ENCODE assay signal across 21 mouse cellular contexts in genomic region chr9:115893131-115893530, GRCm38 (mm10). TPM values are rescaled to one million over a fixed set of nuclear protein-coding genes. Genes with fewer than 3 reads are reported as not detected.
"Had no signal": no experiment of that assay in that cellular context is flagged by ENCODE, and none has a peak within 500 bp of the region (broad histone marks: within the 10 kb centered on the region; RNA-seq: fewer than 3 reads in every experiment).

No protein-coding gene starts in this region.

- H3K9ac ChIP-seq: limb, embryonic 13.5 days; liver, embryonic 12.5 days; liver, embryonic 15.5 days; lung, embryonic 15.5 days; stomach, embryonic 15.5 days had no signal

- H3K4me2 ChIP-seq: limb, embryonic 13.5 days; liver, embryonic 12.5 days; liver, embryonic 15.5 days; lung, embryonic 15.5 days; midbrain, embryonic 11.5 days; stomach, embryonic 15.5 days had no signal

- H3K4me1 ChIP-seq: limb, embryonic 10.5 days; limb, embryonic 13.5 days; liver, embryonic 12.5 days; liver, embryonic 15.5 days; lung, embryonic 15.5 days; megakaryocyte, embryonic 14.5 days; stomach, embryonic 15.5 days had no signal

- H3K9me3 ChIP-seq: limb, embryonic 10.5 days; liver, embryonic 12.5 days; liver, embryonic 15.5 days; lung, embryonic 15.5 days; stomach, embryonic 15.5 days had no signal

- H3K36me3 ChIP-seq: limb, embryonic 10.5 days; limb, embryonic 13.5 days; liver, embryonic 12.5 days; liver, embryonic 15.5 days; lung, embryonic 15.5 days; stomach, embryonic 15.5 days had no signal

- H3K27ac ChIP-seq: kidney, postnatal 0 days; layer of hippocampus, adult 2 months; limb, embryonic 10.5 days; limb, embryonic 13.5 days; liver, embryonic 12.5 days; liver, embryonic 15.5 days; lung, embryonic 15.5 days; stomach, embryonic 15.5 days had no signal

- DNase-seq: kidney, postnatal 25 days; layer of hippocampus, adult 9-11 months; liver; lung, adult 18-20 months; lung, postnatal 10 days; lung, postnatal 36 days; right cerebral cortex, postnatal 25 days; spleen, adult 18-20 months; thymus, postnatal 36 days had no signal

- ATAC-seq: liver, embryonic 12.5 days; midbrain, embryonic 16.5 days had no signal

- H3K4me3 ChIP-seq: layer of hippocampus, adult 2 months; limb, embryonic 10.5 days; limb, embryonic 13.5 days; liver, embryonic 12.5 days; liver, embryonic 15.5 days; lung, embryonic 15.5 days; megakaryocyte, embryonic 14.5 days; stomach, embryonic 15.5 days had no signal

- H3K27me3 ChIP-seq: limb, embryonic 13.5 days; liver, embryonic 12.5 days; liver, embryonic 15.5 days; lung, embryonic 15.5 days; stomach, embryonic 15.5 days had no signal

RNA-seq across cellular contexts. Expression of gene Gadl1, which starts 16.1 kb away (rescaled TPM):
- polyA plus RNA-seq: large intestine, adult 2 months had no signal
